Mouse (Mus musculus): ENCODE data around the gene Tdrd6.

Gene Tdrd6

GRCm38 (mm10) chr17:43619156-43619555 is 10.9 kb downstream of the Tdrd6 start:
- no peak for DNase-seq (ENCODE audit: extremely low spot score)

- no peak for DNase-seq (ENCODE audit: extremely low spot score)
Measured at GRCm38 (mm10) chr17:43612221-43612620, 17.9 kb downstream of the Tdrd6 start.

GRCm38 (mm10) chr17:43611586-43611985 is 18.5 kb downstream of the Tdrd6 start:
- peak; percentile 71 for DNase-seq (ENCODE audit: extremely low spot score)

GRCm38 (mm10) chr17:43606704-43607103 is 23.4 kb downstream of the Tdrd6 start:
- peak; percentile 73 for DNase-seq (ENCODE audit: extremely low spot score)

GRCm38 (mm10) chr17:43598706-43599105 is 31.4 kb downstream of the Tdrd6 start:
- DNase-seq (ENCODE audit: extremely low spot score) = no peak

GRCm38 (mm10) chr17:43597742-43598141 is 32.4 kb downstream of the Tdrd6 start:
- DNase-seq (ENCODE audit: extremely low spot score) = no peak

- DNase-seq (ENCODE audit: extremely low spot score) = no peak
Measured at GRCm38 (mm10) chr17:43592296-43593291, 37.5 kb downstream of the Tdrd6 start.

GRCm38 (mm10) chr17:43590531-43590930 is 39.6 kb downstream of the Tdrd6 start:
- no peak for DNase-seq (ENCODE audit: extremely low spot score)

- no peak for DNase-seq (ENCODE audit: extremely low spot score)
Measured at GRCm38 (mm10) chr17:43589750-43590149, 40.3 kb downstream of the Tdrd6 start.

- DNase-seq (ENCODE audit: extremely low spot score) = no peak
Measured at GRCm38 (mm10) chr17:43587278-43587677, 42.8 kb downstream of the Tdrd6 start.

- DNase-seq (ENCODE audit: extremely low spot score) = no peak
Measured at GRCm38 (mm10) chr17:43584771-43585170, 45.3 kb downstream of the Tdrd6 start.

- DNase-seq (ENCODE audit: extremely low spot score) = peak; percentile 24
Measured at GRCm38 (mm10) chr17:43581012-43581467, 49.1 kb downstream of the Tdrd6 start.

- no peak for DNase-seq (ENCODE audit: extremely low spot score)
Measured at GRCm38 (mm10) chr17:43580456-43580855, 49.6 kb downstream of the Tdrd6 start.

GRCm38 (mm10) chr17:43573624-43574073 is 56.5 kb downstream of the Tdrd6 start:
- DNase-seq (ENCODE audit: extremely low spot score) = no peak

- DNase-seq (ENCODE audit: extremely low spot score) = no peak
Measured at GRCm38 (mm10) chr17:43569287-43569686, 60.8 kb downstream of the Tdrd6 start.

- peak; percentile 70 for DNase-seq (ENCODE audit: extremely low spot score)
Measured at GRCm38 (mm10) chr17:43567992-43568888, 61.9 kb downstream of the Tdrd6 start, which contains the start of gene Pla2g7. Pla2g7 (plus strand) TSS chr17:43568098.

GRCm38 (mm10) chr17:43567593-43567991 is 62.5 kb downstream of the Tdrd6 start:
- no peak for DNase-seq (ENCODE audit: extremely low spot score)

Data from embryo, embryonic 9.5 days (tissue).